Comparison of ENCODE assay signal across 29 mouse cellular contexts in genomic region chr9:20237378-20237777, GRCm38 (mm10). TPM values are rescaled to one million over a fixed set of nuclear protein-coding genes. Genes with fewer than 3 reads are reported as not detected.
"Had no signal": no experiment of that assay in that cellular context is flagged by ENCODE, and none has a peak within 500 bp of the region (broad histone marks: within the 10 kb centered on the region; RNA-seq: fewer than 3 reads in every experiment).

No protein-coding gene starts in this region.

- H3K4me3 ChIP-seq: left cerebral cortex, adult 2 months; limb, embryonic 12.5 days; limb, embryonic 15.5 days; stomach, embryonic 15.5 days had no signal

- H3K4me2 ChIP-seq: limb, embryonic 12.5 days; limb, embryonic 15.5 days; liver, embryonic 11.5 days; lung, embryonic 14.5 days; midbrain, embryonic 11.5 days; stomach, embryonic 15.5 days had no signal

- H3K27ac ChIP-seq: kidney, postnatal 0 days; left cerebral cortex, adult 2 months; limb, embryonic 12.5 days; limb, embryonic 15.5 days; liver, embryonic 14.5 days; stomach, embryonic 15.5 days had no signal

- DNase-seq: kidney, adult 2 months; kidney, postnatal 25 days; layer of hippocampus, postnatal 36 days; left cerebral cortex, postnatal 4 days; liver, postnatal 0 days; lung, embryonic 14.5 days; midbrain, embryonic 14.5 days; right cerebral cortex, adult 18-20 months; right cerebral cortex, postnatal 14 days; right cerebral cortex, postnatal 4 days; thymus, postnatal 25 days had no signal

- H3K27me3 ChIP-seq: limb, embryonic 12.5 days; limb, embryonic 15.5 days; stomach, embryonic 15.5 days had no signal

- H3K9ac ChIP-seq: limb, embryonic 12.5 days; limb, embryonic 15.5 days; liver, embryonic 14.5 days; liver, postnatal 0 days; lung, embryonic 14.5 days; stomach, embryonic 15.5 days had no signal

- H3K4me1 ChIP-seq: limb, embryonic 12.5 days; limb, embryonic 15.5 days; stomach, embryonic 15.5 days had no signal

- ATAC-seq: liver, postnatal 0 days; lung, postnatal 0 days had no signal

- H3K36me3 ChIP-seq: limb, embryonic 12.5 days; limb, embryonic 15.5 days; stomach, embryonic 15.5 days had no signal

- H3K9me3 ChIP-seq: limb, embryonic 15.5 days; stomach, embryonic 15.5 days had no signal

RNA-seq across cellular contexts. Expression of gene Olfr872, which starts 0.5 kb away (rescaled TPM):
- total RNA-seq: layer of hippocampus, adult 8-10 months; layer of hippocampus, postnatal 10 days; layer of hippocampus, postnatal 36 days; left cerebral cortex, adult 2 months; left cerebral cortex, postnatal 14 days; left cerebral cortex, postnatal 4 days; megakaryocyte-erythroid progenitor cell, adult 5-6 weeks; midbrain, postnatal 0 days had no signal
- polyA plus RNA-seq: kidney, adult 2 months; kidney, embryonic 14.5 days; kidney, postnatal 0 days; limb, embryonic 12.5 days; limb, embryonic 15.5 days; liver, embryonic 11.5 days; liver, embryonic 14.5 days; liver, postnatal 0 days; lung, embryonic 14.5 days; lung, postnatal 0 days; midbrain, embryonic 11.5 days; midbrain, embryonic 14.5 days; midbrain, postnatal 0 days; neural tube, embryonic 11.5 days; neural tube, embryonic 14.5 days; stomach, embryonic 15.5 days; thymus, postnatal 0 days had no signal

RNA-seq across cellular contexts. Expression of gene Olfr871, which starts 25.4 kb away (rescaled TPM):
- total RNA-seq: layer of hippocampus, adult 8-10 months; layer of hippocampus, postnatal 10 days; layer of hippocampus, postnatal 36 days; left cerebral cortex, adult 2 months; left cerebral cortex, postnatal 14 days; left cerebral cortex, postnatal 4 days; megakaryocyte-erythroid progenitor cell, adult 5-6 weeks; midbrain, postnatal 0 days had no signal
- polyA plus RNA-seq: kidney, adult 2 months; kidney, embryonic 14.5 days; kidney, postnatal 0 days; limb, embryonic 12.5 days; limb, embryonic 15.5 days; liver, embryonic 11.5 days; liver, embryonic 14.5 days; liver, postnatal 0 days; lung, embryonic 14.5 days; lung, postnatal 0 days; midbrain, embryonic 11.5 days; midbrain, embryonic 14.5 days; midbrain, postnatal 0 days; neural tube, embryonic 11.5 days; neural tube, embryonic 14.5 days; stomach, embryonic 15.5 days; thymus, postnatal 0 days had no signal

RNA-seq across cellular contexts. Expression of gene Olfr39, which starts 44.8 kb away (rescaled TPM):
- total RNA-seq: layer of hippocampus, adult 8-10 months; layer of hippocampus, postnatal 10 days; layer of hippocampus, postnatal 36 days; left cerebral cortex, adult 2 months; left cerebral cortex, postnatal 14 days; left cerebral cortex, postnatal 4 days; megakaryocyte-erythroid progenitor cell, adult 5-6 weeks; midbrain, postnatal 0 days had no signal
- polyA plus RNA-seq: kidney, adult 2 months; kidney, embryonic 14.5 days; kidney, postnatal 0 days; limb, embryonic 12.5 days; limb, embryonic 15.5 days; liver, embryonic 11.5 days; liver, embryonic 14.5 days; liver, postnatal 0 days; lung, embryonic 14.5 days; lung, postnatal 0 days; midbrain, embryonic 11.5 days; midbrain, embryonic 14.5 days; midbrain, postnatal 0 days; neural tube, embryonic 11.5 days; neural tube, embryonic 14.5 days; stomach, embryonic 15.5 days; thymus, postnatal 0 days had no signal
